Mouse (Mus musculus) lung, postnatal 0 days (tissue): ENCODE results near the gene Sec1.

Source experiments
- CTCF ChIP-seq: IDR thresholded peaks from 2 replicates; pipeline ENCODE4 v1.5.1; 2016; ENCODE audit warnings: antibody characterized with exemption, mild to moderate bottlenecking
- EP300 ChIP-seq: IDR thresholded peaks from 2 replicates; pipeline ENCODE4 v1.6.1; 2016; ENCODE audit warnings: antibody characterized with exemption, mild to moderate bottlenecking, control low read depth

DNA sequence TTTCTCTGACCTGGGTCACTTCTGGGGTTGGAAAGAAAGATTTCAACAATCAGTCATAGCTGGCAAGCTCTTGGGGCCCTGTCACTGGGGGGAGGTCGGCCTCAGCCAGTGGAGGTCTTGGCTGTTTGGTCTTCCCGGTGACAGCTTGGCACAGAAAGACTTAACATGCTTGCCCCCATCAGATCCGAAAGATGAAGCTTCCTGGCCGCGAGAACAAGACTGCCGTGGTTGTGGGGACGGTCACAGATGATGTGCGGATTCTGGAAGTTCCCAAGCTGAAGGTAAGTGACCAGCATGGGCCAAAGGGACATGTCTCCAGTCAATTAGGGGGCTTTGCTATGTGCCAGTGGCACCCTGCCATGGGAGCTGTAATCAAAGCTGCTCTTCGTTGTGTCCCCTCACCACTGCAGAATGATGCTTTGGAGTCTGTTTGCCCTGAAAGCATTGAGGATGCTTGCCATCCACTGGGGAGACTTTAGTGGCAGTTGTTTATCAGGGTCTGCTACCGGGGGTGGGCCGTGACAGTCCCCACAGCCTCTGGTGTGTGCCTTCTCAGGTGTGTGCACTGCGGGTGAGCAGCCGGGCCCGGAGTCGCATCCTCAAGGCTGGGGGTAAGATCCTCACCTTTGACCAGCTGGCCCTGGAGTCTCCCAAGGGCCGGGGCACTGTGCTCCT is 25.7 kb upstream of the Sec1 start:
- TF ChIP-seq CTCF, result no peak
- TF ChIP-seq EP300, result no peak
